Mouse (Mus musculus) 416B (cell line): ENCODE data around the gene Mroh2a.
A peak's percentile ranks its signal among the peaks of the same experiment; 100 is the strongest.

Experiments
- DNase-seq: peaks from one replicate; pipeline ENCODE4 v3.0.0; 2011; ENCODE audit warnings: low read depth

Gene Mroh2a

DNA sequence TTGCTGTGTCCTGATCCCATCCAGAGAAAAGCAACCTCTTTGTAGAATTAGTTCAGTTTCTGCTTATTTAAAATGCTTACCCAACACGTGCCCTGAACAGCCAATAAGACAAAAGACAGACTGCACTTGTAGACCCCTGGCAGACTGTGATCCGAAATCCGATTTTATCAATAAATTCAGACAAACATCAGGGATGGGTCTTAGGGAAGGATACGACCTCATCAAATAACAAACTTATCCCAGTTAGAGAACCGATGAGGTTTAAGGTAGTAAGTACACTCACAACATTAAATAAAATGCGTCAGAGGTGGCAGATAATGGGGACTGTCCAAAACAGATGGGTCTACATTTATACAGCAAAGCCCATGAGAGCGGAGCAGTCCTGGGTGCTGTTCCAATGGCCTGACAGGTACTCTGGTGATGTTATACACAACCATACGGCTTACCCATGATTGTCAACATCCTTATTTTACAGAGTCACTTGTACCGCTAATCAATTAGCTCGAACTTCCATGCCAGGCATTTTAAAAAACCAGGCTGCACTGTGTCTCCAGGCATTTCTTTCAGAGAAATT lies 49.8 kb downstream of the Mroh2a start:
- peak; percentile 78 for DNase-seq

DNA sequence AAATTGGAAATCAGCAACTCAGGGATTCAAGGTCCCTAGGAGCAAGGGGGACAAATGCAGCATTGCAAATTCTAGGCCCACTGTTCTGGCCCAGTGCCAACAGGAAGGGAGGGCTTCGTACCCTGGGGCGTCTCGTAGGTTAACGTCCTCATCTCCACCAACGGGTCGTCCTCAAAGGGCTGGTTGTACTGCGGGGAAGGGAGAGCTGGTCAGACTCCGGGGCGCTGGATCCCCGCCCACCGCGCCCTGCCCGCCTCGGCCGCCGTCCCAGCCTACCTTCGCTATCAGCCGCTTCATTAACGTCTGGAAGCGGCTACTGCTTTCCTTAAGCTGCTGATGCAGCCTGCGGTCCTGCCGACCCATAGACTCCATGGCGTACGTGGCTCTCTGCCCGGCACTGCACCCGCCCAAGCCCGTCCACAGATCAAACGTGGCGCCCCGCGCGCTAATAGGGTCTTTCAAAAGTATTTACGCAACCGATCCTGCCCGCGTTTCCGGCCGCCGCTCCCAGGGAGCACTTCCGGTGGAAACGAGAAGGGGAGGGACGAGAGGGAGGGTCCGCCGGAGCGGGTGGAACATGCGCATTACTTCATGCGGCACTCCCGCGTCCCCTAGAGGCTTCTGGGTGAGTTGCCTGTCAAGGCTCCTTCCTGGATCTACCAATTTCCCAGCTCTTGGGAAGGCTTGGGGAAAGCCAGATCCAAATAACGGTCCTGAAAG lies 50.5 kb downstream of the Mroh2a start, which contains the start of the genes Hjurp and Trpm8:
Gene Hjurp, minus strand, starts transcription at position 536 of the 720 bp plus-strand sequence.
Gene Trpm8, plus strand, starts transcription at position 564 of the 720 bp plus-strand sequence.
- DNase-seq = peak; percentile 100

DNA sequence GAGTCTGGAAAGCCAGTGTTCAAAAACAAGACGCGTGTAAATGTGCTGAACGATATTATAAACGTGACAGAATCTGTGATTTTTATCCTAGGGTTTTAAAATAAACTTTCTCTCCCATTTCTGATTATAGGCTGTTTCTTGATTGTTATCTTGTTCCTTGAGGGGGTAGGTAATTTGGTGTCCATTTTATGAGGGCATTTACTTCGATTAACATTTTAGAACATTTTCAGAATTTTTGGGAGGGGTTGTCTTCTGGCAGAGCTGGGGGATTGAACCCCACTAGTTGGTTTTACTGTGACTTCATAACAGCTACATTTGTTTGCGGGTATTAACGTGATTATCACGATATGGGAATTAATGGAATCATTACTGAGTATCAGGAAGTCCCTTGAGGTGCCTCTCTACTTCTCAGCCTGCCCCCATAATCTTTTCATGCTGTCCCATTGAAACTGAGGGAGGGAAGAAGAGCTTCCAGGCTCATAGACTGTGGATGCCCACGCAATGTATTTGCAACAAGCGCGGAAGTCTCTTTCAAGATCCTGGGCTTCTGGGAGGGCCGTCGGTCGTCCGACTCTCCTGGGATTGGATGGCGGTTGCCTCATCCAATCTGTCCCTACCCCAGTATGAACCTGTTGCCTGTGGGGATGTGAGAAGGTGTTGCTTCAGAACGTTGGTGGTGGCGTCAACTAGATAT lies 51.2 kb downstream of the Mroh2a start:
- DNase-seq = no peak

DNA sequence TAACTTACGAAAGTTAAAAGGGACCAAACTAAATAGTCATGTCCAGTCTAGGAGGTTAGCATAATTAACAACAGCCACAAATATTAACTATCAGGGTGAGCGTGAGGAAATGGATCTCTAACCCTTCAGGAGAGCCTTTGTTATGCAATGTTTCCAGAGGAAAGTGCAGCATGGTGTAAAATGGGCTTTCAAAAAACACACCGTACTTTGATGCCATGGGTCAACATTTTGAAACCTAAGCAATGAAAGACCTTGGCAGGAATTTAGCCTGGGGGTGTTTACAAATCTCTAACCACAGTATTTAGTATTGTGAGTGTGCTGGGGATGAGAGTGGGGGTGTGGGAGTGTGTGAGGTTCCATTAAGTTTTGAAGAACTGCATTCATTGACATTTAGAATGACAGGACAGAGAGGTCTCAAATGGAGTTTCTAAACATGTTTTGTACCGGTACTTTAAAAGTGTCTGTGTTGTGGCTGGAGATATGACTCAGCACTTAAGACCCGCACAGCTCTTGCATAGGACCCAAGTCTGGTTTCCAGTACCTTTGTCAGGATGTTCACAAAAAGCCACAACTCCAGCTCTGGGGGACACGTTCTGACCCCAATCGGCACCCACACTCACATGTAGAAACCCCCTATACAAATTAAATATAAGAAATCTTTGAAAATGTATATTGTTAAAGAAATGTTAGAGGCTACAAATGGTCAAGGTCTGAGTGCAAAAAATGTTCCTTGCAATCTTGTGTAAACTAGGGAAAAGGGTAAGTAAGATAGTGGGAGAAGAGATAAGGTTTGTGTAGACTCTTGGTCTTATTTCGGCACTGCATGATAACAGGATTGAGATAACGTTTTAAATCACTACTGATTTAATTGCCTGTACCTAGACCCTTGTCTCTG lies 52.6 kb downstream of the Mroh2a start:
- peak; percentile 86 for DNase-seq

DNA sequence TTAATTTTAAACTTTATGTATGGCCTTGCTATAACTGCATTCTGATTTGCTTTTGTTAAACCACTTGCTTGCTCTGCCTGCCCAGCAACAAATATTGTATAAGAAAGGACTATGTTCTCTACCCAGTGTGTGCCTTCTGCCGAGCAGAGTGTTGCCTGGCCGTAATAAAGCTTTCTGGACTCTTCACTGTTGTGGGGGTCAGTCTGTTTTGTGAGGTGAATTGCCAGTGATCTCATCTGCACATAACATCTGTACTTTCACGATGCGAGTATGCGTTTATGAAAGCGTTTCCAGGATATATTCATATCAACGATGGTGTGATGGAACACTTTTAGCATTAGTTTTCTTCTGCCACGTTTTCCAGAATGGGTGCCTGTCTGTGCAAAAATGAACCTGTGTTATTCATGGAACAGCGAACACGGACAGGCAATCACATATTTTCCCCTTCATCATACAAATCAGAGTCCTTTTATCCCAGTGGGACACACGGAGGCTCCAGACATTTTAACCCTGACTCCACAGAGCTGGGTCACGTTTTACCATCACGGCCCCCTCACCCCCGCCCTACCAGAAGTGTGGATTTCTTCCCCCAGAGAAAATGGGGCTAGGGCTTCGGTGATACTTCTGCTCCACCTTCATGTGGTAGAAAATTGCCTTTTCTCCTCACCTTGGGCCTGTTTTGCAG lies 53.4 kb downstream of the Mroh2a start:
- DNase-seq = no peak

DNA sequence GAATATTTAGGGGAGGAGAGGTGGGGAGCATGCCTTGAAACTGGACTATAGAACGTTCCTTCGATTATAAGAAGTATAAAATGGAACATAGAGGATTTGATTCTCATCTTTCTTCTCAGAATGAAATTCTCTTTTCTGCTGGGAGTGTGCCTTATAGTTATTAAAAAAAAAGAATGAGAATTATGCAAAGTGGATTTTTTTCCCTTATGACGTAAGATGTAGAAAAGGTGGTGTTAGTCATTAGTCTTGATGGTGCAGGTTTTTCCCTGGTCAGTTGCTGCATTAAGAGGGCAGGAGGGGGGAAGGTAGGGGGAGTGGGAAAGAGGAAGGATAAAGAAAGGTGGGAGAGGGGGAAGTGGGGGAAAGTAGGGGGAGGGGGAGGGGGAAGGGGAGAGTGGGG lies 55.5 kb downstream of the Mroh2a start:
- no peak for DNase-seq

DNA sequence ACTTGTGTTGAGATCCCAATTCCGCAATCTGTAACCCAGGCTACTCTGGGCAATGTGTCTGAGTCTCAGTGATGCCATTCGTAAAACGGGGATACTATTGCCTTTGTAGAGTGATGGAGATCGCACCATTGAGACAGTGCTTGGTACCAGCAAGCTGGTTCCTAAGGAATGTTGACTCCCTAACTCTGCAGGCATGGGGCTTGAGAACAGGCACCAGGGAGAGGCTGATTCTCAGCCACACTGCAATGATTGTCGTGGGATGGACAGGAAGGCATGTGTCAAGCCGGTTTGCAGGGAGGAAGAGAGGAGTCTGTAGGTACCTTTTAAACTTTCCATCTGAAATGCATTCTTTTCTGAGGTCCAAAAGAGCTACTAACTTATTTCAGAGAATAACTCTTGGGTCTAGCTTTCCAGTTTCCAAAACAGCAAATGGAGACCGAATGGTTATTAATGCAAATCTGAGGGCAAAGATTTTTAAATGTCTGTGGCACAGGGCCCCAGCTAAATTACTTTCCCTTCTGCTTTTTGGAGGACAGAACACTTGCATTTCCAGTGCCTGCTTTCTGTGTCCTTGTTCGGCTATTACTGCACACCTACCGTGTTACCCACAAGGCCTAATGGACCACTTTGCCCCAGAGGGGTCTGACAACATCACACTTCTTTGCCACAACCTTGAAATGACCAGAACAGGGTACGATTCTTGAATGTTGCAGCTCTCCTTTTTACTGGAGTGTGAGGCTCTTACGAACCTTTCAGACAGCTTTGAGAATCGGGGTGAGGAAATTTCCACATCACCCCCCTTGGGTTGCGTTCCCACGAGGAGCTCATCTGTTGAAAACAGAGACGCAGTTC lies 56.8 kb downstream of the Mroh2a start:
- DNase-seq = no peak

DNA sequence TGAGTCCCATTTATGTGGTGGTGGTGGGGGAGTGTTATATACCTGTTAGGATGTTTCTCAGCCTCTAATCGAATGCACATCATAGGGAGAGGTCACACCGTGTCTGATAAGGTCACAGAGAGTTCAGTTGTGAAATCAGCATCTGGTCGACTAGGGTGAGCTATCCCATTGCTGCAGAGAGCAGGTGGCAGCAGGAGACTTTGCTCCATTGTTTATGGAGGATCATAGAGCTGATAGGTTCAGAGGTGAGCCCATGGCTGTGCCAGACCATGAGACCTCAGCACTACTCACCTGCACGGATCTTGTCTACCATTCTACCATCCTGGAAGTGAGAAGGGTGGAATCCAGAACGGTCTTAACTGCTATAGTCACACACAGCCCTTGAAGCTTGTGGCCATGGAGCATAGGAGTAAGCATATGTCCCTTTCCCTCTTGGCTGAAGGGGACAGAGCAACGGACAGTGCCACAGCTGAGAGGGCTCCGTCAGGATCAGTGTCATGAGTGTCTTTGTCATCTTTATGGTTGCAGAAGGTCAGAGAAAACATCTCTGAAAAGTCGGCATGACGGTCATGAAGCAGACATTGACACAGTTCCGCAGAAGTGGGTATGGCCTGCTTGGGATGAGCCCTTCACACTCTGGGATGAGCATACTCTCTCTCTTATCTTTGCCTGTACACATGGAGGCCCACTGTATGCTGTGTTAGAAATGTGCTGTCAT lies 57.6 kb downstream of the Mroh2a start:
- no peak for DNase-seq

DNA sequence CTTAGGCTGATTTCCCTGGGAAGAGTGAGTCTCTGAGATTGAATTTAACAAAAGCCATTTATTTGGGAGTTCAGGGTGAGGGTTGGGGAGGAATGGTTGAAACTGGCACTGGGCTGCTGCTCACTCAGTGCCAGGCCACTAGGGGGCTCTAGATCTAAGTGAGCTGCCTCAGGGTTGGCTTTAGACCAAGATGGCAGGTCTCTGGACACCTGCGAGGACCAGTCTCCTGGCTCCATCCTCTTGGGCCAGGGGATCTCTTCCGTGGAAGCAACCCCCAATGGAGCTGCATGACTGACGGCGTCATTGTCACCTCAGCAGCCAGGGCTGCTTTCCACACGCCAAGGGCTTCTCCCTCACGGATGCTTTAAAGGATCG lies 58.1 kb downstream of the Mroh2a start:
- DNase-seq = peak; percentile 67

DNA sequence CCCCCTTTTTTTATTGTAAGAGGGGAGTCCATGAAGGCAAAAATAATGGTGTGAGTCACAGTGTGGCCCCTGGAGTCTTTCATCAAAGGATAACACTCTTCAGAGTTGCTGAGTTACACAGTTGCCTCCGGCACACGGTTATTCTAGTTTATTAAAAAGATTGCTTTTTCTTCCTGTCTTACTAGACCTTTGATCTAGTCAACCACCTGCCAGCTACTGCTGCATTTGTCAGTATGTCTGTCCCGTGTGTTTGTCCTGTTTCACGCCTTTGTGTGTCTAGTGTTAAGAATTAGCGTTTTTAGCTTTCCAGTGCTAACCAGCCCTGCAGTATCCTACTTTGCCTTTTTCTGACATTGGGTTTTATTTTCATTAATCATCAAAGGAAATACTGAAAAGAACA lies 58.9 kb downstream of the Mroh2a start:
- no peak for DNase-seq

DNA sequence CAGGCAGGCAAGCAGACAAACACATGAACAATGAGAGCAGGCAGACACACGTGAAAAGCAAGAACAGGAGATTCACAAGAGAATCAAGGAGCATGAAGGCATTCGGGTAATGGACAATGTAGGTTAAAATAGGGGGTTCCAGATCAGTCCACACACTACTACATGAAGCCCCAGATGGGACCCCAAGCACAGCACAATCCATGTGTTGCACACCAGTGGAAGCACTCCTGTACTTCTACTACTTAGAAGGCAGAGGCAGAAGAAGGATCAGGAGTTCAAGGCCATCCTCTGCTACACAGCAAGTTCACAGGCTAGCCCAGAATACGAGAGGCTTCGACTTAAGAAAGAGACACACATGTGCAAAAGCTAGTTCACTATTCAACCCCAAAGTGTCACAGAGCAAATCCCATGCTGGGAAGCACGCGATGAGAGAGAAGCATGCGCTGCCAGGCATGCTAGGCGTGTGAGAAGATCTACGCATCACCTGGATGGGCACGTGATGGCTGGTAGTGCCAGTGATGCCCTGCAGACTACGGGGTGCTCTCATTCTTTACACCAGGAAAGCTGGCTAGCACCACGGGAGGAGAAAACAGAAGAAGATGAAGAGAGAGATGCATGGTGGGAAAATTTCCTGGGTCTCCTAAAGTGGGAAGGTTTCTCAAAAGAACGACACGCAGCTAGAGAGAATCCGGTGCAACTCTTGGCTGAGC lies 59.5 kb downstream of the Mroh2a start:
- DNase-seq = no peak

DNA sequence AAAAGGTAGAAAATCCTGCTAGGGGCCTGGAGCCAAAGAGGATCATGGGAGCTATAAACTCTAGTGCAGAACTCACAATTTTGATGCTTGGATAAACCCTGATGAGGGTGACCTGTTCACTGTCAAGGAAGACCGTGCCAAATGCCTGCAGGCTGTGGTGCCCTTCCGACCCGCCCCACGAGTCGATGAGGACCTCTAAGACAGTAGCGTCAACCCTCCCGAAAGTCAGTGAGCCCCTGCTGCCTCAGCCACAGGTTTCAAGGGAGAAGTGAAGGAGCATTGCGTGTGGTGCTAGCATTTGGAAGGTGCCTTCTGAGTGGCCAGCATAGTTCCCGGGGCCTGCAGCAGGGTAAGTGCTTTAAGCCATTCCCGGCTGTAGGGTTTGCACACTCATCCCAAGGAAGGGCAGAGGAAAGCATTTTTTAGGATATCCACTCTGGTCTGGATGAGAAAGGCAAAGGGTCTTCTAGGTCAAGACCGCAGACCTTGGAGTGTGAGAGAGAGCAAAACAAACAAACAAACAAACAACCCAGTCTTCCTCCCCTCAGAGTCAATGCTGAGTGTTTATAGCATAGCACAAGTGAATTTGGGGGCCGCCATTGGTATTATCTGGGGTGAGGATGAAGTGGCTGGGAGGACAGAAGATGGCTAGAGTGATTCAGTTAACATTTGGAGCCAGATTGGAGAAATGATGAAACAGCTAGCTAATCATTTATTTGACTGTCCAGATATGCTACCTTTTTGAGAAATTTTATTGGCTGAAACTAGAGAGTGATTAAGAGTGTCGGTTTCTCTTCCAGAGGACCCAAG lies 60.3 kb downstream of the Mroh2a start:
- no peak for DNase-seq

DNA sequence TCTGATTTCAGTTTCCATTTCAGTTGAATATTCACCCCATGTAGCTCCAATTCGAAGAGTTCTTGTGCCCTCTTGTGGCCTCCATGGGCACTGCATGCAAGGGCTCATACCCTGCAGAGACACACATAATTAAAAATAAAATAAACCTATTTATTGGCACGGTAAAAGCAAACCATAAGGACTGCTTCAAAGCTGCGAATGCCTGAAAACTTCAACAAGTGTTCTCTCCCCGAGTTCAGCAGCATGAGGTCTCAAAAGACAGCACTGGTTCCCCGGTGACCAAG lies 60.9 kb downstream of the Mroh2a start:
- peak; percentile 88 for DNase-seq

DNA sequence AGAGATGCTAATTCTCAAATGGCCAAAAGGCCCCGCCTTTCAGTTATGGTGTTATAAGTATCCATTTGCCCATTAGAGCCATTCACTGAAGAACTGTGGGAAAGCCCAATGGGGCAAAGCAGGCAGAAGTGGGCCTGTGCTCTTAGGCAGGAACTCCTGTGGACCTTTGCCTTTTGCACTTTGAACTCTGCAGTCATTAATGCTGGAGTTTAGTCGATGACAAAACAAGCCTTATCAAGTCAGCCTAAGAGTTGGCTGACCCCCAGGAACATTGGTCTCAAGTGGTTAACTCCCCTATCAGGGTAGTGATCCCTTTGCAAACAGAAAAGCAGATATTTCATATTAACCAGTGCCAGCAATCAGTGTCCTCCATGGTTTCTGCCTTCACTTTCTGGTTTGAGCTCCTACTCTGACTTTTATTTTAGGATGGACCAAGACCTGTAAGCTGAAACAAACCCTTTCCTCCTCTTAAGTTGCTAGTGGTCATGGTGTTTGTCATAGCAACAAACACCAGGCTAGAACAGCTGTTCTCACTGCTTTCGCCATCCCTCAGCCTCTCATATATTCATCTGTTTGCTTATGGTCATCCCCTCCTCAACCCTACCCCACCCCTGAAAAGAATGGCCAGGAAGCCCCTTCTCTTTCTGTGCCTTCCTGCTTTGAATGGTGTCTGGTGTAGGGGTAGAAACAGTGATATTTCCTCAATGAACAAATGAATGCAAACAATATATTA lies 61.4 kb downstream of the Mroh2a start:
- no peak for DNase-seq

DNA sequence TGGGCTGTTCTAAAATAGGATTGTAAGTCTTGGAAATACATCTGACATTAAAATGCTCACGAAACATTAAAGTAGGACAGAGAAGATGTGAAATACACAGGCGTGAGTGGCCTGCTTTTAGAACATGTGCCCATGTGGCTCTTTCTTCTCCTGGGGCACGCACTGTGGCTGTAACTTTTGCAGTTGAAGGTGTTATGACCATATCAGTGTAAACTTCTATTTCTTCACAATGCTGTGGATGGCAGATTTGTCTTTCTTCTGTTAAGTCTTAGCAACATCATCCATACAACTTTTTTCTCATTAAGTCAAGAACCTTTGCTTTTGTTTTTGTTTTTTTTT lies 62.0 kb downstream of the Mroh2a start:
- DNase-seq = no peak

DNA sequence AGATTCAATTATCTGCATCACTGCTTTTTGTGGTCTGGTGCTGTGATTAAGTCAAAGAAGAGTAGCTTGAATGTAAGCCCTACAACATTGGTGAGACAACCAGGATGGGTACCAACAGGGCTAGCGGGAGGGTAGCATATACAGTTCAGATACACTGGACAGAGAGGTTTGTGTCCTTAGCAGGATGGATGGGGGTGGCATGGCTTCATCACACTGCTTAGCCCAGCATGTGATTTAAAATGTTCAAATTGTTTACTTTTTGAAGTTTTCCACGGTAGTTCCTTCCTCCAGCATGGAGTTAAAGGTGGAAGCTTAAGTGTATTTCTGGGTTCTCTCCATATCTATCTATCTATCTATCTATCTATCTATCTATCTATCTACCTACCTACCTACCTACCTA lies 62.4 kb downstream of the Mroh2a start:
- no peak for DNase-seq

DNA sequence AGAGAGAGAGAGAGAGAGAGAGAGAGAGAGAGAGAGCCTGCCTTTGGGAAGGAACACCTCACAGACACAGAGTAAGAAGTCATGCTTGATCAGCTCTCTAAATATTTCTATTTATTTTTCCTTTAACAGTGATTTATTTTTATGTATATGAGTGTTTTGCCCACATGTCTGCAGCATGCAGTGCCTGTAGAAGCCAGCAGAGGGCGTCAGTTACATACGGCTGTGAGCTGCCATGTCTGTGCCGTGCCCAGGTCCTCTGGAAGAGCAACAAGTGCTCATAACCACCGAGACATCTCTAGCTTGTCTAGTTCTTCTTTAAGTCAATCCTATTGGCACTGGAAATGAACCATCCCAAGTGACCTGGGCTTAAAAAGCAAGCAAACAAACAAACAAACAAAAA lies 63.1 kb downstream of the Mroh2a start:
- DNase-seq = peak; percentile 87

DNA sequence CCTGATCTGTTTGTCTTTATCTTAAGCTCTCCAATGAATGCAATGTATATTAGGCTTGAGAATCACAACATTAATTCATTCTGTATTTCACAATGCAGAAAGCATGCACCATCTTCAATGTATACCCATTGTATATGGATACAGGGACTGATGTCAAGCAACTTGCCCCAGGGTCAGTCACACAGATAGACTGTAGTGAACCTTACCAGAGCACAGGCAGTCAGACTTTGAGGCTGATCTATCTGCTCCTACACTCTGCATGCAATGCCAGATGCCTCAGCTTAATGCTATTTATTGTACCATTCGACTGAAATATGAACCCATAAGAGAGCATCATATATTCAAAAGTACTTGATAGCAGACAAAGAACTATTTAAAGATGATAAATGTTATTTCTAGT lies 63.7 kb downstream of the Mroh2a start:
- DNase-seq = no peak
